Mouse (Mus musculus): Measurements from ENCODE around the gene Tnfaip6. TPM values are rescaled to one million over a fixed set of nuclear protein-coding genes. Genes with fewer than 3 reads are reported as not detected.
"Not testable (repeated sequence)": the region's sequence is repeated elsewhere in the genome, so short reads cannot be mapped to it uniquely, and the experiment has no call there.

Tnfaip6 gene
- total RNA-seq (2015) = 0.56 and 0.93 TPM in 2 replicates
- total RNA-seq (2017) = 0.94 and 1.1 TPM in 2 replicates

DNA sequence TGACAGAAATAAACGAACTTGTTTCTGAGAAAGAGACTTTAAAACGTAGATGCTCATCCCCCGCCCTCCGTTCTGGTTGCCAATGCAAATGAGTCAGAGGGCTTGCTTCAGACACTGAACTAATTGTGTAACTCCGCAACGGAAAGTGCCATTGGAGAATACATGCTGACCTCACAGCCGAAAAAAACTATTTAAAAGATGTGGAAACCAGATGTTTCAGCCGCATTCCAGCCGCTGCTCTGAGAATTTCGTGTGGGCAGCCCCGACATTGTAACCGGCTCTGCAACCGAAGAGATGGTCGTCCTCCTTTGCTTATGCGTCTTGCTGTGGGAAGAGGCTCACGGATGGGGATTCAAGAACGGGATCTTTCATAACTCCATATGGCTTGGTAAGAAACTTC is at the start of gene Tnfaip6:
Gene Tnfaip6 (plus strand): TSS at position 128 of the 400 bp plus-strand sequence.
- peak; percentile 98 for ATAC-seq (ENCODE audit: poor library complexity, severe bottlenecking)

DNA sequence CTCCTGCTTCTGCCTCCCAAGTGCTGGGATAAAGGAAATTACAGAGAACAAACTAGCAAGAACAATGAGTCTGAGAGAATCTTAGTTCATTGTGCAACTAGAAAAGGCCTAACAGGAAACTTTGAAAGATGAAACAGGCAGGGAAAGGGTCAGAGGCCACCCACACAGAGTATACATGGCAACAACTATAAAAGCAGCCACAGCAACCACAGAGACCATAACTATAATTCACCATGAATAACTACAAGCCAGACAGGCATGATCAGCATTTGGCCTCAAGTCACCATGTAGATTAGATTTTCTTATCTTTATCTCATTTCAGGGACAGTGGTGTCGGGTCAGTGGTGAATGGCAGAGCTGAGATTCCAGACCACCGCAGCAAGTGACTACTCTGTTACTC is 48.2 kb upstream of the Tnfaip6 start:
- ATAC-seq (ENCODE audit: poor library complexity, severe bottlenecking) = no peak

DNA sequence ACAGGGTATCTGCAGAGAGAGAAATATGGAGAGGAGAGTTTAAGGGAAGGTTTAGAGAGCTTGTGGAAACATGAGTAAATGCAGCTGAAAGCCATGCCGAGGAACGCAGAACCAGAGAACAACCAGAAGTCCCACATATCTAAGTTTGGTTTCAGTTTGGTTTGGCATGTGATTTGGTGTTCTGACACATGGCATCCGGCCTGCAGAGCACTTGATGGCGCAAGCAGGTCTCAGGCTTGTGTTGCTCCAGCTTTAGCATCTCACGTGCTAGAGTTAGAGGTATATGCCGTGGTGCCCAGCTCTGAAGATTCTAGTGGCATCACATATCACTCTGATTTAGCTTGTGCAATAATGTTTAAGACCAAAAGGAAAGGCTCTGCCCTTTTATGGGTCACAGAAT is 46.4 kb upstream of the Tnfaip6 start:
- ATAC-seq (ENCODE audit: poor library complexity, severe bottlenecking) = peak; percentile 83

DNA sequence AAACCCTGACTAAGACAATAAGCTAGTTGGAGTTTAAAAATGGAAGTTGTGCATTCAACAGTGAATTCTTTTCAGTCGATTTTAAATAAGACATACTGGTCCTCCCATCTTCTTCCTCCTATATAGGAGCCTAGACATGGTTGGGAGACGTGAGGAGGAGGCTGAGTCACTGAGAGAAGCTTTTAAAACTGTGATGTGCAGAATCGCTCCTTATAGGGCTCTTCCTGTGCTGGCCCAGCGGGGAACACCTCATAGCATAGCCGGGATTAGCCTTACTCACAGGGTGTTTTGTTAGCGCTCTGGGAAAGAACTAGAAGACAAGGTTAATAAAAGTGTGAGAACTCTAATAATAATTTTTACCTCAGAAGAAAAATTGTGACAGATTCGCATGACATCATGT is 37.8 kb upstream of the Tnfaip6 start:
- ATAC-seq (ENCODE audit: poor library complexity, severe bottlenecking) = no peak

DNA sequence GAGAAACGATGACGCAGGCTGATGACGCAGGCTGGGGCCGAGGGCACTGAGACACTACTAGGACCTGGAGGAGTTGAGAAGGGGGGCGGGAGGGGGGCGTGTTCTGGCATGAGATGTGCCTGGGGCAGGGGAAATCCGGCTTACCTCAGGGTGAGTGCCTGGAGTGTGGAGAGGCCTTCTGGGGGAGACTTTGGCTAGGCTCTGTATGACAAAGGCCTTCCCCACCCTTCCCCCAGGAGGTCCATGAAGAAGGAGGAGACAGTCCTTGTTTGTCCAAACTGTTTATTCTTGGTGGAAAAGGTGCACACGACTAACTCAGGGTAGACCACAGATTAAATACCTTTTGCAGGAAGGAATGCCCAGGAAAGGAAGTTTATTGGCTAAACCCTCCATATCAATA is 36.3 kb upstream of the Tnfaip6 start:
- no peak for ATAC-seq (ENCODE audit: poor library complexity, severe bottlenecking)

DNA sequence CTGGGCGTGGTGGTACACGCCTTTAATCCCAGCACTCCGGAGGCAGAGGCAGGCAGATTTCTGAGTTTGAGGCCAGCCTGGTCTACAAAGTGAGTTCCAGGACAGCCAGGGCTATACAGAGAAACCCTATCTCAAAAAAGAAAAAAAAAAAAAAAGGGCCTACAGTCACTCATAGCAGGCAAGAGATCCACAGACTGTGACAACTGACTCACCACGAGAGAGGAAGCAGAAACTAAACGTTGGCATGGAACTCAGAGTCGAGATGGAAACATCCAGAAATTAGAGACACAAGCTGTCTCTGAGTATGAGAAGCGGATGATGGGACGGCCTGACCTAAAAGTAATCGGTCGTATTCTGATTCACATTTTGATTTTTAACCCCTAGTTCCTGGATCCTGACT is 35.5 kb upstream of the Tnfaip6 start:
- not testable (repeated sequence) for ATAC-seq (ENCODE audit: poor library complexity, severe bottlenecking)

DNA sequence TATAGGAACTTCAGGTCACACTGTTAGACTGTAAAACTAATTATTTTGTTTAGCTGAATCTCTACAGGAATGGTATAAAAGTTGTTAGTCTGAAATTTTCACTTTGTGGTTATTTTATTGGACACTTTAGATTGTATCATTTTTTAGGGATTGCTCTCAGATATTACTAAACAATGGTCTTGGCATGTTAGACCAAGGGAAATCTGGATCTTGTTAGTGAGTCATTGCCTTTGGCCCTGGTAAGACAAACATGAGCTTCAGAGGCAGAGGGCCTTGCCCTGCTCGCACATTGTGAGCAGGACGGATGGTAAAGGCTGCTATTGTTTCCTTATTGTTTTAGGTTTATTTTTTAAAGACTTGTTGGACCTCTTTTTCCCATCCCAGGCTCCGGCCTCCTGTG is 31.4 kb upstream of the Tnfaip6 start:
- ATAC-seq (ENCODE audit: poor library complexity, severe bottlenecking) = no peak

DNA sequence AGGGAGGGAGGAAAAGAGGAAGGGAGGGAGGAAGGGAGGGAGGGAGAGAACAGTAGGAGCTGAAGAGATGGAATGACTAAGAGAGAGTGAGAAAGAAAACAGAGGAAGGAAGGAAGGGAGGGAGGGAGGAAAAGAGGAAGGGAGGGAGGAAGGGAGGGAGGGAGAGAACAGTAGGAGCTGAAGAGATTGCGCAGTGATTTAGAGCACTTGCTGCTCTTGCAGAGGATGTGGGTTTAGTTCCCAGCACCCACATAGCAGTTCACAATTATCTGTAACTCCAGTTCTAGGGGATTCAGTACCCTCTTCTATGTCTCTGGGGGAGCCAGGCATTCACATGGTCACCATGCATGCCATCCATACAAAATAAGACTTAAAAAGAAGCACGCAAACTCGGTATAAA is 26.0 kb upstream of the Tnfaip6 start:
- ATAC-seq (ENCODE audit: poor library complexity, severe bottlenecking) = not testable (repeated sequence)

DNA sequence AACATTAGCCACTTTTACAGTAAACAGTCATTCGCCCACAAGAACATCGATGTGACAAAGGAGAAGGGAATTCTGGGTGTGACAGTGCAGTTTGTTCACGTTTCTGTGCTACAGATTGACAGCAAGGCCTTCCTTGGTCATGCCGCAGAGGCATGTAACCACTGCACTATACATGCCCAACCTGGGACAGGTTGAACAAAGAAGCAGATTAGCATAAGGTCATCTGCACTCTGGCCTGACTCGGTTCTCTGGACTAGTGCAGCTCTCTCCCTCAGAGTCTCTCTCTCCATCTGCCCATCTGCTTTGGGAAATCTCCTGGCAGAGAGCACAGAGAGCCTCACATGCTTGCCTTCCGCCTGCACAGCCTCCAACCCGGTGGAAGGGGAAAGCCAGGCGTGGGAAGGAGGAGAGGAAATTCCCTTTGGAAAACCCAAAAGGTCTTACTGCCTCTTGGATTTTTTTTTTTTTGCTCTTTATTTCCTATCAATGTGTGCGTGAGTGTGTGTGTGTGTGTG is 24.4 kb upstream of the Tnfaip6 start:
- ATAC-seq (ENCODE audit: poor library complexity, severe bottlenecking) = no peak

DNA sequence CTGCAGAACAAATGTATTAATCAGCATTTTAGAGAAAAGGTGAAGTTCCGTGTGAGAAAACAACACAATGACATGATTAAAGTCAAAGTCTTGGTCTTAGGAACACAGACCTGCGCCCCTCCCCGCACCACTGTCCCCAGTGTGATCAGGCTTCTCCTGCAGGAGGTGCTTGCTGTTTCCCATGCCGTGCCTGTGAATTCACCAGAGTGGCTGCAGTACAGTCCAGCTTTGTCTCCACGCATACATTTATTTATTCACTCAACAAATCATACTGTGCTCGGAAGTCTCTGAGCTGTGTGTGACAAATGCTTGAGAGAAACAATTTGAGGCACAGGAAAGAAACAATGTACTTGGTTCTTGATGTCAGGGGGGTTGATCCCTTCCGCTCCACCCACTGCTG is 21.4 kb upstream of the Tnfaip6 start:
- no peak for ATAC-seq (ENCODE audit: poor library complexity, severe bottlenecking)

DNA sequence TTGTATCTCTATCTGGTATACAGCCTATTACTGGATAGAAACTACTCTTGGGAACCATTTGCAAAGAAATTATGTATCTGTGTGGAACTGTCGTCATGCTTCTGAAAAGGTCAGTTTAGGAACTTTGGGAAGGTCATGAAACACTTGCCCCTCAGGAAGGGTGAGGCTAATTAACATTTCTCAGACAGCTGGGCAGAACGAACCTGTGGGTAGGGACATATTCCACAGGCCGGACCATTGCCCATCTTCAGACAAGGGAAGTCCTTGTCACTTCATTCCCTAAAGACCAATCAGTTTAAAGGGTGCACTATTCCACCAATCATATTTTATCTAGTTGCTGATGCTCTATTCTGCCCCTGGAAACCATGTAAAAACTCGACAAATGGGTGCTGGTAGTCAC is 10.7 kb upstream of the Tnfaip6 start:
- no peak for ATAC-seq (ENCODE audit: poor library complexity, severe bottlenecking)

DNA sequence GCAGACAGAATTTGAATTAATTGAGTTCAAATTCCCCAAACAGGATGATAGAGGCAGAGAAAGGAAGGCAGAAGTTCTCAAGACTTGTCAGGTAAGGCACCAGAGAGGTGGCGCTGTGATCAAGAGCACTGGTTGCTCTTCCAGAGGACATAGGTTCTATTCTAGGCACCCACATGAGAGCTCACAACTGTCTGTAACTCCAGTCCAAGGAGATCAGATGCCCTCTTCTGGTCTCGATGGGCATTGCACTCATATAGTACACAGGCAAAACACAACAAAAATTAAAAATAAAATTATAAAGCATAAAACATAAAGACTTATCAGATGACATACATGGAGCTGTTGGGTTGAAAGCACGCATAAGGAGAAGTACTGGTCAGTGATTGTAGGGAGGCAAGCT is 8.4 kb upstream of the Tnfaip6 start:
- ATAC-seq (ENCODE audit: poor library complexity, severe bottlenecking) = no peak

DNA sequence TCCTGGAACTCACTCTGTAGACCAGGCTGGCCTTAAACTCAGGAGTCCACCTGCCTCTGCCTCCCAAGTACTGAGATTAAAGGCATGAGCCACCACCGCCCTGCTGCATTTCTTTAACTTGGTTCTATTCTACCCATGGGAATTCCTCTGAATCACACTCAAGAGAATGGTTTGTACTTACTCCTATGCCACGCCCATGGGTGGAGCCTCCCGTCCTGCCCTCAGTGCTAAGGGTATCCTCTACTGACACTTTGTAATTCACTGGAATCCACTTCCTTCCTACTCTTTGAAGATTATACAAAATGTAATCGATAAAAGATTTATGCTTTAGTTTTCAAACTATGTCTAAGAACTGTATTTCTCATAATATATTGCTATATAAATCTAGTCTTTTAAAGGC is 6.3 kb upstream of the Tnfaip6 start:
- peak; percentile 66 for ATAC-seq (ENCODE audit: poor library complexity, severe bottlenecking)

DNA sequence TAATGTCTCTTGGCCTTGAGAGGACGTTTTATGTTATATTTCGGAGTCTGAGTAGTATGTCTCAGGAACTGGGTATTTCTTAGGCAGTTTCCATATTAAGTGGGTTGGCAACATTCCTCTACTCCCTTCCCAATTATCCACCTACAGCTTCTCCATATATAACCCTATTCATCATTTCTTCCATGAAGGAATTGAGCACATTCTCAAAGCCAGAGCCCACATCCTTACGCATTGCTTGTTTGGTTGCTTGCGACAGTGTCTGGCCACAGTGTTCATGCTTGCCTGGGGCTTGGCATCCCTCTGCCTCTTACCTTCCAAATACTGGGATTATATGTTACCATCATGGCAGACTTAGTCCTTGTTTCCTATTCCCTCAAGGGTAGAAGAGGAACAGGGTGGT is 3.2 kb upstream of the Tnfaip6 start:
- ATAC-seq (ENCODE audit: poor library complexity, severe bottlenecking) = no peak

DNA sequence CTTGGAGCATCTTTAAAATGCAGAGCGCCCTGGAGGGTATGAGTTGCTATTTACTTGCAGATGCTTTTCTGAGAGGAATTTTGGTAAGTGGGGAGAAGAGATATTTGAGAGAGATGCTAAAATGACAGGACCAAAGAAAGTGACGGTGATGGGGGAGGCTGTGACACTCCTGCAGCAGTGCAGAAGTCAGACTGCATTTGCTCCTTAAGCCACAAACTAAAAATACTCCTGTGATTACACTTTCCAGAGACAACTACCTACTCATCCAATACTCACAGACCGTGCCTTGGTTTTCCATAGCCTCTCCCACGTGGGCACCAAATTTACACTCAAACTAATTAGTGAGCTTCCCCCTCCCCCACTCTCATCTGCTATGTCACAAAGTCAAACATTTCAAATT is 2.7 kb upstream of the Tnfaip6 start:
- no peak for ATAC-seq (ENCODE audit: poor library complexity, severe bottlenecking)

DNA sequence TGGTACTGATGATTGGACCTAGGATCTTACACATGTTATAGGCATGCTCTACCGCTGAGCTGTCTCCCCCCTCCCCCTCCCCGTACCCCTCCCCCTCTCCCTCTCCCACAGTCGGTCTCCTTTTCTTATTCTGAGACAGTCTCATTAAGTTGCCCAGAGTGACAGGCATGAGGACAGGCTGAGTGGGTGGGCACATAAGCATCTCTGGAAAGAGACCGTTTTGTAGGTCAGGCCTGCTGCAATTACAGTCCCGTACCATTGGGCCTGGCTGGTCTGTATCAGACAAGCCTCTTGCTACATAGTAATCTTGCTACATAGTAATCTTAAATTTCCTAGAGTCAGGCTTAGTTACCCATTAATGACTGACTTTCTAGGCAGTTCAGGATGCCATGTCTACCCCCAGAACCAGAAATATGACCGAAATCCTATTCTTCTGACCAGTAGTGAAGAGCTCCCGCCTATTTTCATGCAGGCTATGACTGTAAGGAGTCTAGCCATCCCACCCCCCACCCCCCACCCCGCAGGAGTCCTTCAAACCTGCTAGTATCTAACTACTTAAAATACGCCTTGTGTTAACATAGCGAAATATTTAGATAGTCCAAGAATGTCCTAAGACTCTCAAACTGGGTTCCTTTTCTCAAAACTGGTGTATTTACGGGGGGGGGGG is 747 bp upstream of the Tnfaip6 start:
- ATAC-seq (ENCODE audit: poor library complexity, severe bottlenecking) = no peak

DNA sequence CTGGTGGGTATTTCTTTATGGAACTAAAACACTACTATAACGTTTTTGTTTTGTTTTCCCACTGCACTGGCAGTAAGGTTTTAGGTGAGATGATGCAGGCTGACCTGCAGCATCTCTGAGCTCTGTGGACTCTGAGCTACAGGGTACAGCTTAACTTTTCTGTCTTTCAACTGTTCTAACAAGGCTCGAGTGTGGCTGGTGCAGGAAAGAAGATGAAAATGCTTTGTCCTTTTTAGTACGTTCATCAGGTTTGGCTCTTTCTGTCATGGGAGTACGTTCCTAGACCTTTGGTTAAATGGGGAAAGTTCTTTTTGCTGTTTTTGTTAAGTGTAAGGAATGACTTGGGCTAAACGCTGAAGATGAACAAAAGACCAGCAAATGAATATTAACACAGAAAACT is 749 bp downstream of the Tnfaip6 start:
- ATAC-seq (ENCODE audit: poor library complexity, severe bottlenecking) = no peak

DNA sequence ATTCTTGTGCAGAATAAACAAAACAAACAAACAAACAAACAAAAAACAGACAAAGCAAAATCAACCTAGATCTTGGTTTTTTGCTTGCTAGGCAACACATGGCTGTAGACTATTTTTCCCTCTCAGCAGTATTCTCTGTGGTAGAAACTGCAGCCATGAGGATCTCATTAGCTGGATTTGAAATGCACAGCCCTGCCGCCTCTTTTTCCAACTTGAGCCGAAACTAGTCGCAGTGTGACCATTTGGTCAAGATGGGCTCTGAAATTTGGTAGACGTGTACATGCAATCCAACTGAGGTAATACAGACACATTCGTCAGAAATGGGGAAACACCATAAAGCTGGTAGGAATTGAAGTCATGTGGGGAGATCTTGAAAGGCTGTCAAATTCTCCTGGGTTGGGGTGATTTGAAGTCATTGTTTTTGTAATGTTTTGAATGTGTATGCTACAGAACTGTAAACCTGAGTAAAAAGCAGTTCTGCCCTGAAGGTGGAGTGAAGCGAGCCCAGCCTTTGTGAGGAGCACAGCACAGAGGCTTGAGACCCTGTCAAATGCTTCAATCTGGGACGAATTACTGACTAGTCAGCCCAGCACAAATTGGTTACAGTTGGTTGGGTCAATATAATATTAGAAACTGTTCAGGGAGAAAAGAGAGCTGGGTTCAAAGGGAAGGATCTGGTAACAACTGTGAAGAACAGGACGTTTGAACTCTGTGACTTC is 1.4 kb downstream of the Tnfaip6 start:
- ATAC-seq (ENCODE audit: poor library complexity, severe bottlenecking) = no peak

DNA sequence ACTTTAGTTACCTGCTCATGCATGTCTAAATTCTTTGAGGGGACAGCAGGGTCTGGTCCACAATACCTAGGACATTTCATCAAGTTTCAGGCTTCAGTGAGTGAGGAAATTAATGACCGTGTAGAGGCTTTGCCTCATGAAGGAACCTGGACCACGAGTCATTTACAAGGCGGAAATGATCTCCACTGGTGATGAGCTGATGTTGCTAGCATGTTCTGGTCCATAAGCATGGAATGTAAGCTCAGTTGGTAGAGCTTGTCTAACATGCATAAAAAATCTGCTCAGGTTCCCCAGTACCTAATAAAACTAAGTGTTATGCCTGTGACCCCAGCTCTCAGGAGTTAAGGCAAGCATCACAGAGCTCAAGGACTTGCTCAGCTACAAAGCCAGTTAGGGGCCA is 4.3 kb downstream of the Tnfaip6 start:
- no peak for ATAC-seq (ENCODE audit: poor library complexity, severe bottlenecking)

DNA sequence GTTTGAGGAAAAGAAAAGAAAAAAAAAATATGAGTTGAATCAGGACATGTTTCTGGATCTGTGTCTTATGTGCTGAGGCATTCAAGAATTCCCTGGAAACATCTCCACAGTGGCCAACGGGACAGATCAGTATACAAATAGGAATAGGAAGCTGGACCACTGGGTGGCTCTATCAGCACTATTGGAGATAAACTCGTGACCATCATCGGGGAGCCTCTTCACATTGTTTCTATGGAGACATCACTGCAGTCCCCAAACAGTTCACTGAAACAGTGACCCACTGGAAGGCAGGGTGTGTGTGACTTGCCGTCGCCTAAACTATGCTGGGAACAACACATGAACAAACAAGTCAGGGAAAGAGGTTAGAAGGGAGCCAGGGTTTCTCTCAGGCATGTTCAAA is 4.9 kb downstream of the Tnfaip6 start:
- no peak for ATAC-seq (ENCODE audit: poor library complexity, severe bottlenecking)

DNA sequence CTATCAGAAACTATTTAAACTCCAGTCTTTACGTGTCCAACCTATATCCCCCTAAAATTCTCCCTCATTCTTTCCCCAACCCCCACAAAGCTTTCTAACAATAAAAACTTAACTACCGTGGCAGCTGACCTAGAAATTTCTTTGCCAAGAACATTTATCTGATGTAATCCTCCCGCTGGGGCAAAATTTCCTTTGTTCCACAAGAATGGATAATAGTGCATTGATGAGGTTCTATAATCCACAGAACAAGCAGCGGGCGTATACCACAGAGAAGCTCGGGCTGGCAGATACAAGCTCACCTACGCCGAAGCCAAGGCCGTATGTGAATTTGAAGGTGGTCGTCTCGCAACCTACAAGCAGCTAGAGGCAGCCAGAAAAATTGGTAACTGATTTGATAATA is 5.7 kb downstream of the Tnfaip6 start:
- no peak for ATAC-seq (ENCODE audit: poor library complexity, severe bottlenecking)

DNA sequence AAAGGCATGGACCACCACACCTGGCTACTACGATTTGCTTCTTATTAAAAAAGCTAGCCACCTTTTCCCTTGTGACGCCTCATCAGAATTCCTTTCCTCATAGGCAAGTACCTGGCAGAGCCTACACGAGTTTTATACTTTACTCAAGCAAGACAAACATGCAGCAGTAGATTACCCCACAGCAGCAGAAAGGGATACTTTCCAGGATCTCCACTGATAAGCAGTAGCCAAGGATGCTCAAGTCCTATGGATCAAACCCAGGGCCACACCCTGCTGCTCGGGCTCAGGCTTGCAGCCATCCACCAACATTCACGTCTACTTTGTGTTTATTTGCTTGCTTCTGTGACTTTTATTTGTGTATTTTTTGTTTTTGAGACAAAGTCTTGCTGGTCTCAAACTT is 8.2 kb downstream of the Tnfaip6 start:
- no peak for ATAC-seq (ENCODE audit: poor library complexity, severe bottlenecking)

DNA sequence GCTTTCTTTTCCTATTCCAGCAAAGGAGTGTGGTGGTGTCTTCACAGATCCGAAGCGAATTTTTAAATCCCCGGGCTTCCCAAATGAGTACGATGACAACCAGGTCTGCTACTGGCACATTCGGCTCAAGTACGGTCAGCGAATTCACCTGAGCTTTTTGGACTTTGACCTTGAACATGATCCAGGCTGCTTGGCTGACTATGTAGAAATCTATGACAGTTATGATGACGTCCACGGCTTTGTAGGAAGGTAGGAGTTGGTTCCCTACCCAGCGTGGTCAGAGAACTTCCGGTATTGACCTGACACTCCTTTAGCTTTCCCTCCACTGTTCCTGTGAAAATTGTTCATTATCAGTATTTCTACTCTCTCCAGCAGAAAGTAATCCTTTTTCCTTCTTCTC is 13.0 kb downstream of the Tnfaip6 start:
- ATAC-seq (ENCODE audit: poor library complexity, severe bottlenecking) = no peak

Data from megakaryocyte, adult 5-6 weeks (primary cell).